Mouse (Mus musculus) kidney, postnatal 0 days (tissue): ENCODE measurements at regions not wholly inside any gene's neighbourhood (a gene's known extent, or its start where the extent isn't known, plus 50 kb on each side); places are given as distances from the start of the nearest gene placed in this dataset.

Source experiments
- ATAC-seq: fragments of 200-750 bp; cut with Nextera tagmentation; replicated peaks from 2 replicates; pipeline ENCODE4 v1.8.0; 2017; ENCODE audit warnings: low read depth, moderate number of reproducible peaks, moderate TSS enrichment, moderate library complexity; ENCODE audit not compliant: low FRiP score
- DNase-seq: peaks from one replicate; pipeline ENCODE4 v3.0.0-alpha.2; 2016; ENCODE audit warnings: low spot score
- H3K27ac ChIP-seq: fragments of 300-500 bp; sonication (generic); 2 replicates; pipeline ENCODE4 v1.5.1; 2014; ENCODE audit warnings: mild to moderate bottlenecking
- H3K27me3 ChIP-seq: fragments of 300-500 bp; sonication (generic); 2 replicates; pipeline ENCODE4 v1.6.1; 2014; ENCODE audit warnings: low read length, mixed read lengths; ENCODE audit not compliant: insufficient read depth
- H3K36me3 ChIP-seq: fragments of 300-500 bp; sonication (generic); 2 replicates; pipeline ENCODE4 v1.6.1; 2014; ENCODE audit warnings: low read length, mixed read lengths; ENCODE audit not compliant: insufficient read depth
- H3K4me1 ChIP-seq: fragments of 300-500 bp; sonication (generic); replicated peaks from 2 replicates; pipeline ENCODE4 v1.6.1; 2014; ENCODE audit warnings: antibody characterized with exemption, low read length, mixed read lengths; ENCODE audit not compliant: insufficient read depth
- H3K4me2 ChIP-seq: fragments of 300-500 bp; sonication (generic); 2 replicates; pipeline ENCODE4 v1.6.1; 2014; ENCODE audit warnings: mild to moderate bottlenecking, low read length, moderate library complexity, mixed read lengths
- H3K4me3 ChIP-seq: fragments of 300-500 bp; sonication (generic); replicated peaks from 2 replicates; pipeline ENCODE4 v1.5.1; 2014; ENCODE audit warnings: low read depth, low read length
- H3K9ac ChIP-seq: fragments of 300-500 bp; sonication (generic); 2 replicates; pipeline ENCODE4 v1.6.1; 2014; ENCODE audit warnings: low read depth, low read length
- H3K9me3 ChIP-seq: fragments of 300-500 bp; sonication (generic); replicated peaks from 2 replicates; pipeline ENCODE4 v1.6.1; 2016; ENCODE audit warnings: low read length, inconsistent platforms, mixed read lengths
- CTCF ChIP-seq: IDR thresholded peaks from 2 replicates; pipeline ENCODE4 v1.5.1; 2016; ENCODE audit warnings: antibody characterized with exemption, low read depth, mild to moderate bottlenecking, moderate library complexity
- WGBS: fragments of 180-500 bp; shearing (Covaris S2); extraction: QIAGEN DNeasy Blood & Tissue Kit; methylation state at CpG from one replicate; pipeline ENCODE4 v1.1.7; 2014; 5-methylcytosine and 5-hydroxymethylcytosine counted together

DNA sequence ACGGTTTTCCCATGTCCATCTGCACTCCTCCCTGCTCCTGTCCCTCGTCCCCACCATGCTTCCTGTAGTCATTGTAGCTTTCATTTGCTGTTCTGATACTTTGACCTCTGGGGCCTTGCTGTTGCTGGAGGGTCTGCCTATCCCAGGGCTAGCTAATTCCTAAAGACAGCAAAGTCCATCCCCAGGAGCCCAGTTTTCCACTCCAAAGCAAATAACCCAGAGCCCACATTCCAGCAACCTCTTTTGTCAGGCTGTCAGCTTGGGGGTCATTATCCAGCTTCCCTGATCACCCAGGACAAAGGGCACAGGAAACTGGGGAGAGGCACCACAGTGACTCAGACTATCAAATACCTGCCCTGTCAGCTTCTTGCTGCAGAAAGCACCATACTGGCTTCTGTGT is 139.9 kb upstream of the Tab2 start:
- H3K4me1 ChIP-seq = no peaks in the 10 kb centered on the region
- no peak for TF ChIP-seq CTCF
- no peak overlapping the region for H3K9ac ChIP-seq
- no peaks in the 10 kb centered on the region for H3K27me3 ChIP-seq
- DNase-seq (no peak), ATAC-seq (no peak)
- no peak overlapping the region for H3K27ac ChIP-seq
- H3K4me2 ChIP-seq = no peak overlapping the region
- H3K4me3 ChIP-seq = no peak overlapping the region
- H3K9me3 ChIP-seq = no peaks in the 10 kb centered on the region
- WGBS = 36% methylated on average over 2 of the region's 2 CpGs
- no peaks in the 10 kb centered on the region for H3K36me3 ChIP-seq

DNA sequence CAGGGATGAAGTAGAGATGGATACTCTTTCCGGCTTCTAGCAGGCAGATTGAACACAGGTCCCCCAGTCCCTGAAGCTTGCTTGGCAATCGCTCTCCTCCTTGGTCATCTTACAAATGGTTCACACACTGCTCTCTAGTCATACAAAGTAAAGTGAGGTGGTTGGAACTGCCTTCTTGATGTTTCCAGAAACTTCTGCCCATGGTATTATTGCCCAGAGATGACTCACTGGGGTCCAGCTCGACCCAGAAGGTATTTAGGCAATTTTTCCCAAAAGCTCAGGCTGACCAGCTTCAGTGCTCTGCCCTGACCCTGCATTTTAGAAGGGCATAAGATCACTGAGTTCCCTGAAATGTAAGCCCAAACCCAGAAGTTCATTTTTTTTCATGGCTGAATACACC is 139.2 kb upstream of the Tab2 start:
- Histone ChIP-seq H3K9ac (no peak overlapping the region), H3K4me1 (no peaks in the 10 kb centered on the region), H3K9me3 (no peaks in the 10 kb centered on the region), H3K27ac (no peak overlapping the region), H3K27me3 (no peaks in the 10 kb centered on the region), H3K4me3 (no peak overlapping the region), H3K4me2 (no peak overlapping the region), H3K36me3 (no peaks in the 10 kb centered on the region)
- DNase-seq = no peak
- TF ChIP-seq CTCF = no peak
- WGBS = 89% methylated on average over 3 of the region's 3 CpGs
- ATAC-seq = no peak

GRCm38 (mm10) chr10:8091871-8092552 is 136.0 kb upstream of the Tab2 start:
- Histone ChIP-seq H3K9me3 (no peaks in the 10 kb centered on the region), H3K36me3 (no peaks in the 10 kb centered on the region), H3K4me1 (no peaks in the 10 kb centered on the region; the same call in 1 of the 2 replicates), H3K27ac (no peak overlapping the region), H3K4me2 (no peak overlapping the region), H3K4me3 (no peak overlapping the region), H3K9ac (no peak overlapping the region), H3K27me3 (no peaks in the 10 kb centered on the region)
- WGBS = 64% methylated on average over 8 of the region's 8 CpGs
- TF ChIP-seq CTCF = no peak
- no peak for ATAC-seq
- no peak for DNase-seq

GRCm38 (mm10) chr10:8089296-8089695 is 133.3 kb upstream of the Tab2 start:
- peak; percentile 35 for DNase-seq
- Histone ChIP-seq H3K27me3 (no peaks in the 10 kb centered on the region), H3K9me3 (no peaks in the 10 kb centered on the region), H3K4me3 (no peak overlapping the region), H3K4me1 (no peaks in the 10 kb centered on the region; the same call in 1 of the 2 replicates), H3K27ac (no peak overlapping the region), H3K4me2 (peak overlapping the region; percentile 28; the same call in 1 of the 2 replicates), H3K9ac (no peak overlapping the region), H3K36me3 (no peaks in the 10 kb centered on the region)
- TF ChIP-seq CTCF = no peak
- WGBS = 16% methylated on average over 9 of the region's 9 CpGs
- ATAC-seq = no peak; the same call in 1 of the 2 replicates

GRCm38 (mm10) chr10:8088737-8089136 is 132.7 kb upstream of the Tab2 start:
- Histone ChIP-seq H3K36me3 (no peaks in the 10 kb centered on the region), H3K27me3 (no peaks in the 10 kb centered on the region), H3K4me1 (no peaks in the 10 kb centered on the region; the same call in 1 of the 2 replicates), H3K9me3 (no peaks in the 10 kb centered on the region), H3K9ac (no peak overlapping the region), H3K27ac (no peak overlapping the region), H3K4me2 (peak overlapping the region; percentile 28; the same call in 1 of the 2 replicates), H3K4me3 (no peak overlapping the region)
- 37% methylated on average over 3 of the region's 3 CpGs for WGBS
- ATAC-seq = no peak
- TF ChIP-seq CTCF = no peak
- DNase-seq = no peak

DNA sequence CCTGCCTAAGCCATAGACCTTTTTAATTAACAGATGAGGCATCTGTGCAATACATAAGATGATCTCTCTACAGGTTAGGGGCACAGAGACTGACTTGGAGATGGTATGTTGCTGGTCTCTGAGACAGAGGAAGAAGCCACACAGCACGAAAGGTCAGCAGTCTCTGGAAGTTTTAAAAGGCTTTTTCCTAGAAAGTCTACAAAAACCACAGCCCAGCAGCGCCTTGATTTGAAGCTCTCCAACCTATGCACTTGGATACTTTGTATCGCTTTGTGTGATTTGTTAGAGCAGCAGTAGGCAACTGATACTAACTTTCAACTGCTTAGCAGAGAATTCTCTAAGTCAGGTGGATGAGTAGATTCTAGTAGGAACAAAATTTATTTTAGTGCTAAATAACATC is 132.3 kb upstream of the Tab2 start:
- Histone ChIP-seq H3K9ac (no peak overlapping the region), H3K27ac (no peak overlapping the region), H3K36me3 (no peaks in the 10 kb centered on the region), H3K4me2 (no peak overlapping the region), H3K9me3 (no peaks in the 10 kb centered on the region), H3K4me3 (no peak overlapping the region), H3K27me3 (no peaks in the 10 kb centered on the region), H3K4me1 (no peaks in the 10 kb centered on the region; the same call in 1 of the 2 replicates)
- WGBS = 93% methylated on average over 3 of the region's 3 CpGs
- ATAC-seq (no peak), DNase-seq (no peak)
- TF ChIP-seq CTCF = no peak
